Mouse (Mus musculus) small intestine, adult 2 months (tissue): ENCODE results near the gene Espn. TPM values are rescaled to one million over a fixed set of nuclear protein-coding genes. Genes with fewer than 3 reads are reported as not detected.

ENCODE experiments used
- H3K27ac ChIP-seq: fragments of 200-500 bp; 2 replicates; pipeline ENCODE4 v1.5.1; 2012; ENCODE audit warnings: low read depth, low read length, control low read depth, inconsistent platforms; ENCODE audit not compliant: insufficient read depth
- H3K27me3 ChIP-seq: fragments of 200-500 bp; 2 replicates; pipeline ENCODE4 v1.6.1; 2012; ENCODE audit warnings: mild to moderate bottlenecking, moderate library complexity, low read length, inconsistent platforms; ENCODE audit not compliant: control insufficient read depth, insufficient read depth
- H3K36me3 ChIP-seq: fragments of 200-500 bp; 2 replicates; pipeline ENCODE4 v1.6.1; 2012; ENCODE audit warnings: mild to moderate bottlenecking, low read length, control low read depth, inconsistent platforms; ENCODE audit not compliant: control insufficient read depth, insufficient read depth
- H3K4me1 ChIP-seq: fragments of 200-500 bp; 2 replicates; pipeline ENCODE4 v1.6.1; 2012; ENCODE audit warnings: low read length, inconsistent platforms, mixed read lengths; ENCODE audit not compliant: control insufficient read depth, insufficient read depth, insufficient read length
- H3K4me3 ChIP-seq: fragments of 200-500 bp; 2 replicates; pipeline ENCODE4 v1.5.1; 2012; ENCODE audit warnings: low read depth, mild to moderate bottlenecking, control low read depth, inconsistent platforms, low read length, moderate library complexity
- CTCF ChIP-seq: fragments of 200-500 bp; IDR thresholded peaks from 2 replicates; pipeline ENCODE4 v1.5.1; 2012; ENCODE audit warnings: low read depth, mild to moderate bottlenecking, control low read depth, inconsistent platforms, low read length, moderate library complexity, mixed read lengths; ENCODE audit not compliant: insufficient replicate concordance, insufficient read length; ENCODE audit errors: extremely low read depth
- POLR2A ChIP-seq: fragments of 200-500 bp; IDR thresholded peaks from 2 replicates; pipeline ENCODE4 v1.6.1; 2012; ENCODE audit warnings: low read depth, mild to moderate bottlenecking, control low read depth, inconsistent platforms, low read length, moderate library complexity
- WGBS: fragments of 180-500 bp; shearing (Covaris S2); methylation state at CpG from one replicate; pipeline ENCODE4 v1.1.7; 2018; 5-methylcytosine and 5-hydroxymethylcytosine counted together
- polyA plus RNA-seq: library from polyadenylated mRNA; depleted of rRNA; stranded (reverse); fragments of >200 nt; gene quantifications from 2 replicates; pipeline ENCODE4 v1.2.3, GENCODE M21; 2012

Gene Espn
- polyA plus RNA-seq, 1 experiment, result 572 TPM

DNA sequence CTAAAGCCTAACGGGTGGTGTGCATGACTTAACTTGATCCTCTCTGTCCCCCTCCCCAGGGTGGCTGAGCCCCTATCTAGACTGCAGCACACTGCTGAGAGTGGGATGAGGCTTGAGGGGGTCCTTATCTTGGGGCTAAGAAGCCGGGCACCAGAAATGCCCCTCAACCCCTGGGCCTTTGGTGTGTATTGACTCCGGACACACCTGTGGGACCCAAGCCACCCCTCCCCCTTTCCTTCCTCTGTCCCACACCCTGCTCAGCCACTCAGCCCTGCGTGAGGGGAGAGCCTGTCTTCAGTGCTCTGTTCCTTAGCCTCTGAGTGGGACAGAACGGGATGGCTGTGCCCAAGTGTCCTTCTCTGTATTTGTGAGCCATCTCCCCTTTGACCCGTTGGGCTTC lies 55.2 kb downstream of the Espn start:
- 79% methylated on average over 6 of the region's 6 CpGs for WGBS
- Histone ChIP-seq H3K4me1 (no peaks in the 10 kb centered on the region), H3K4me3 (peak overlapping the region; percentile 57), H3K27ac (peak overlapping the region; percentile 57), H3K27me3 (no peaks in the 10 kb centered on the region), H3K36me3 (no peaks in the 10 kb centered on the region)
- TF ChIP-seq CTCF (no peak), POLR2A (no peak)

DNA sequence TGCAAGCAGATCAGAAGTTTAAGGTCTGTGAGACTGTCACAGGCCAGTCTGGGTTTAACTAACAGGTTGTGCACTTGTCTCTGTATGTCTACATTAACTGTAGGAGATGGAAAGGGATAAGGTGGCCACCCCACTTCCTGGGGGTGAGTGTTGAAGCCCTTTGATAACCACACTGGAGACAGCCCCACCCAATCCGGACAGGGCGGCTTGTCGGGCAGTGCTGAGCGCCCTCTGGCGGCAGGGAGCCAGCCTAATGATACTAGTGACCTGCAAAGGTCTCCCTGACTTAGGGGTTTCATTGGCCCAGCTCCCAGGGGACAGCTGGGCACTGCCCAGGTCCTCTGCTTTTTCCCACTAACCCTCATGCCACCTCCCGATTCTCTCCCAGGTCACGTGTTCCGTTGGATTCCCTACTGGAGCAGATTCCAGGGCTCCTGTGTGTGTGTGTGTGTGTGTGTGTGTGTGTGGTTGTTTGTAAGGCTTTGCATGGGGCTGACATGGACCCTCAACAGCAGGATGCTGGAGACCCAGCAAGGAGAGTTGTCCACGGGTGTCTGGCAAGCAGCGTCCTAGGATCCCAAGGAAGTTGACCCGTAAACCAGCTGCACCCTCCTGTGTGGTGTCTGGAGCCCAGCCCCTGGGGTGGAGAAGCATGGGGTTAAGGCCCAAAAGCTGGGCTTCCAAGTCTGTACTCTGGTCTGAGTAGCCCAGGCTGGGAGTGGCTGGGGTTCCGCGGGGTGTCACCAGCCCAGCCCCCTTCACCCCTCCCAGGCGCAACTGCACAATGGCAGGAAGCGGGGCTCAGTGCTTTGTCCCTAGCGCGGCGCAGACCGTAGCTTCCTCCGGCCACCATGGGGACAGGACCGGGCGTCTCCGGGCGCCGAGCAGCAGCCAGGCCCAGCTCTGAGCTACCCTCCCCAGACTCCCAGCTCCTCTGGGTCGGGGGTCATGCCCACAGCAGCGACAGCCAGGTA lies 55.9 kb downstream of the Espn start:
- 48% methylated on average over 27 of the region's 27 CpGs for WGBS
- no peaks in the 10 kb centered on the region for H3K36me3 ChIP-seq
- TF ChIP-seq CTCF (peak; percentile 90), POLR2A (no peak)
- peak overlapping the region; percentile 57 for H3K4me3 ChIP-seq
- H3K4me1 ChIP-seq, result no peaks in the 10 kb centered on the region
- peak overlapping the region; percentile 57 for H3K27ac ChIP-seq
- H3K27me3 ChIP-seq, result no peaks in the 10 kb centered on the region

DNA sequence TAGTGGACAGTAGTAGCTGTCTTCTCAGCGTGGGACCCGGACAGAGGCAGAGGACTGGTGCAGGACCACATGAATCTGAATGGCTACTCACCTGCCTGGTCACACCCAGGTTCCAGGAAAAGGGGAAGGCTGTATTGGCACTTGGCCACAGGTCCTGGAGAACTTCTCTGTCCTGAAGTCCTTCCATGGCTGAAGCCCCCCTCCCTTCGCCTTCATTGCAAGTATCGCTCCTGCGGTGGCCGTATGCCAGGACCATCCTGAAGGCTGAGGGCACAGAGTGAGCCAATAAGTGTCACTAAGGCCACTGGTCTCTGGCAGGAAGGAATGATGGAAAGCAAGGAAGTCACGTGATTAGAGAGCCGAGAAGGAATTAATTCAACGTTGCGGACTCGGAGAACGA lies 57.9 kb downstream of the Espn start:
- TF ChIP-seq POLR2A (no peak), CTCF (no peak)
- Histone ChIP-seq H3K4me1 (no peaks in the 10 kb centered on the region), H3K27ac (no peak overlapping the region), H3K36me3 (no peaks in the 10 kb centered on the region), H3K4me3 (no peak overlapping the region), H3K27me3 (no peaks in the 10 kb centered on the region)
- WGBS, result 93% methylated on average over 12 of the region's 12 CpGs

DNA sequence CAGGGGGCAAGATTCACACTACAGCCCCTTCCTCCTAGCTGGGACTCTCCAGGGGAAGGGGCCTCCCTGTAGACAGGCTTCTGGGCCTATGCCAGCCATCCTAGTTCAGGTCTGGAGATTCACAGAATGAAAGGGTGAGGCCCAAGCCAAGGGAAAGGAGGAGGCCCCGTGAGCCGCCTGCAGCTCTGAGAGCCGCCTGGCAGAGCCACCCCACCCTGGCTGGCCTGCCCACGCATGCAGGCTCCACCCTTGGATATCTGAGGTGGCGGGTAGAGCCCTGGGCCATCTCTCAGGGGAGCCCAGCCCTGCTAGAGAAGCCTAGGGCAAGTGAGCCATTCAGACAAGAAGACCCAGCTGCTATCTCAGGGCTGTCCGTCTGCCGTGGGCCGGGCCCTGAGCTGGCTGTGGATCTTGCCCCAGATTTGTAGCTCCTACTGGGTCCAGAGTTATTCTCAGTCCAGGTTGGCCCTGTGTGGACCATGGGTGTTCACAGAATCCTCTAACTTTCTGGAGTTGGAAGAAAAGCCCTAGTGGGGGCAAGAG lies 59.3 kb downstream of the Espn start:
- TF ChIP-seq POLR2A (no peak), CTCF (no peak)
- Histone ChIP-seq H3K4me3 (no peak overlapping the region), H3K27ac (no peak overlapping the region), H3K4me1 (no peaks in the 10 kb centered on the region), H3K27me3 (no peaks in the 10 kb centered on the region), H3K36me3 (no peaks in the 10 kb centered on the region)
- WGBS, result 60% methylated on average over 8 of the region's 8 CpGs

DNA sequence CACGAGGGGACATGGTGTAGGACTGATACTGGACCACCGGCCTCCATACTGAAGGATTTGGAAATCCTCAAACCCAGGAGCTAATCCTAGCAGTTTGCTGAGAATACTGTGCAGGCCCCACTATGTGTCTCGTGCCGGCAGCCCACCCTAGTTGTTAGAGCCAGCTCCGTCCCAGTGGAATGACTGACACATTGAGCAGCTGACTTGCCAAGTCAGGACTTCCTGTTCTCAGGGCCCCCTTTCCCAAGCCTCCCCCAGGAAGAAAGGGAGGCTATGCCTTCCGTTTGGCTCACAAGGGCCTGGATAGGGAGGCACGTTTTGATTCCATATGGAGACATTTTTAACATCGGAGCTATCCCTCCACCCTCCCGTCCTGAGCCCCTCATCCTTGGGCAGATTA lies 62.0 kb downstream of the Espn start:
- WGBS, result 90% methylated on average over 9 of the region's 9 CpGs
- H3K27ac ChIP-seq, result no peak overlapping the region
- H3K4me1 ChIP-seq, result peaks cover 4% of the 10 kb centered on the region; the same call in 1 of the 2 replicates
- no peaks in the 10 kb centered on the region for H3K36me3 ChIP-seq
- peaks cover 3% of the 10 kb centered on the region; the same call in 1 of the 2 replicates for H3K27me3 ChIP-seq
- no peak for TF ChIP-seq POLR2A
- no peak for TF ChIP-seq CTCF
- H3K4me3 ChIP-seq, result no peak overlapping the region

DNA sequence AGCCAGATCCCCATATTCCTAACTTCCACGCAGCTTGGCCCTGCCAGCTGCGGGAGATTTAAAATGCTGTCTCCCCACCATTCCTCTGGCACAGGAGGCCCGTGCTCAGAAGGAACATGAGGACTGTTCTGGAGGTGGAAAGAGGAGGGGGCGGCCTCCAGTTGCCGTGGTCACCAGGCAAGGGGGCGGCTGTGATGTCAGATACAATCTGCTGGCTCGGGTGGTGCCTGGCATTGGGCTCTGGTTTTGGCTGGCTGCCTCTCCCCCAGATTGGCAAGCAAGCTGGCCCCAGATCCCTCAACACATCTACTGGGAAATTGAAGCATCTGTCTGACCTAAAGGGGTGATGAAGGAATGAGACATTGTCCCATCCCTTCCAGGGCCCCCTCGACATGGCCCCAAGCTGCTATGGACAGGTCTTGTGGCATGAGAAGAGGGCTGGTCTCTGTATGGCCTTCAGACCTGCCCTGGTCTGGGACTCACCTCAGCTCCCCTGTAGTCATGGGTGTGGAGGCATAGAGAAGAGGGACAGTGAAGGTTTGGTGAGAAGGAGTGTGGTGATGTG lies 63.5 kb downstream of the Espn start:
- Histone ChIP-seq H3K36me3 (no peaks in the 10 kb centered on the region), H3K27ac (no peak overlapping the region), H3K27me3 (peaks cover 3% of the 10 kb centered on the region; the same call in 1 of the 2 replicates), H3K4me1 (peaks cover 4% of the 10 kb centered on the region; the same call in 1 of the 2 replicates), H3K4me3 (no peak overlapping the region)
- TF ChIP-seq POLR2A, result no peak
- no peak for TF ChIP-seq CTCF
- 76% methylated on average over 8 of the region's 8 CpGs for WGBS

DNA sequence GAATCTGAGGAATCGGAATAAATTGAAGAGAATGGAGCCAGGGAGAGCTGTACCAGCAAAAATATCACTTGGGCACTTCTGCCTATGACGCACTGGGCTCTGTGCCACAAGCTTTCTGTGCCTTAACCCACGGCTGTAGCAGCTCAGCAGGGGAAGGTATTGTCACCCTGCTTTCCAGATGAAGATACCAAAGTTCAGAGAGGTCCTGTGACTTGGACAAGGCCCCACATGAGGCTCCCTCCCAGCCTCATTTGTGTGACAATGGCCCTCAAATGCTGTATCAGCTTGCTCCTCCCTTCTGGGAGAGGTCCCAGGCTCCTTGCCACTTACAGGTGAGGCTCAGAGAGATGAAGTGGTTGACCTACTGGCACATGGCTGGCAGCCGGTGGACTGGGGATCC lies 64.0 kb downstream of the Espn start:
- no peak overlapping the region for H3K27ac ChIP-seq
- WGBS, result 38% methylated on average over 4 of the region's 4 CpGs
- H3K36me3 ChIP-seq, result no peaks in the 10 kb centered on the region
- peaks cover 3% of the 10 kb centered on the region; the same call in 1 of the 2 replicates for H3K27me3 ChIP-seq
- no peak overlapping the region for H3K4me3 ChIP-seq
- peaks cover 4% of the 10 kb centered on the region; the same call in 1 of the 2 replicates for H3K4me1 ChIP-seq
- TF ChIP-seq POLR2A (no peak), CTCF (no peak)
